Mouse (Mus musculus) myocyte (in vitro differentiated cells): ENCODE results near the gene Hdgfl2.

Source experiments
- E2F4 ChIP-seq: IDR thresholded peaks from one replicate; pipeline ENCODE4 v1.6.1; 2011; ENCODE audit warnings: mild to moderate bottlenecking, control low read depth, moderate library complexity; ENCODE audit not compliant: insufficient read depth
- MYOD1 ChIP-seq, 3 experiments: IDR thresholded peaks; one replicate each; pipeline ENCODE4 v1.6.1; 2011; ENCODE audit warnings: control low read depth in 2 of 3, low read depth in 2 of 3, mild to moderate bottlenecking in 2 of 3, moderate library complexity in 1 of 3; ENCODE audit not compliant: insufficient read length in 2 of 3, control insufficient read depth in 1 of 3
- MYOG ChIP-seq, 3 experiments: IDR thresholded peaks; one replicate each; pipeline ENCODE4 v1.6.1; 2011; ENCODE audit warnings: control low read depth in 2 of 3, low read depth in 2 of 3, mild to moderate bottlenecking in 2 of 3; ENCODE audit not compliant: insufficient read length in 2 of 3, control insufficient read depth in 1 of 3, insufficient read depth in 1 of 3
- POLR2A ChIP-seq: IDR thresholded peaks from one replicate; pipeline ENCODE4 v1.6.1; 2011; ENCODE audit warnings: low read depth, mild to moderate bottlenecking, control low read depth, moderate library complexity; ENCODE audit not compliant: insufficient read length
- POLR2AphosphoS2 ChIP-seq: IDR thresholded peaks from one replicate; pipeline ENCODE4 v1.6.1; 2011; ENCODE audit warnings: low read depth, control low read depth; ENCODE audit not compliant: insufficient read length
- TCF12 ChIP-seq: IDR thresholded peaks from one replicate; pipeline ENCODE4 v1.6.1; 2011; ENCODE audit warnings: mild to moderate bottlenecking, control low read depth; ENCODE audit not compliant: poor library complexity, insufficient read depth, severe bottlenecking
- TCF3 ChIP-seq: IDR thresholded peaks from one replicate; pipeline ENCODE4 v1.6.1; 2011; ENCODE audit warnings: low read depth, control low read depth; ENCODE audit not compliant: insufficient read length

DNA sequence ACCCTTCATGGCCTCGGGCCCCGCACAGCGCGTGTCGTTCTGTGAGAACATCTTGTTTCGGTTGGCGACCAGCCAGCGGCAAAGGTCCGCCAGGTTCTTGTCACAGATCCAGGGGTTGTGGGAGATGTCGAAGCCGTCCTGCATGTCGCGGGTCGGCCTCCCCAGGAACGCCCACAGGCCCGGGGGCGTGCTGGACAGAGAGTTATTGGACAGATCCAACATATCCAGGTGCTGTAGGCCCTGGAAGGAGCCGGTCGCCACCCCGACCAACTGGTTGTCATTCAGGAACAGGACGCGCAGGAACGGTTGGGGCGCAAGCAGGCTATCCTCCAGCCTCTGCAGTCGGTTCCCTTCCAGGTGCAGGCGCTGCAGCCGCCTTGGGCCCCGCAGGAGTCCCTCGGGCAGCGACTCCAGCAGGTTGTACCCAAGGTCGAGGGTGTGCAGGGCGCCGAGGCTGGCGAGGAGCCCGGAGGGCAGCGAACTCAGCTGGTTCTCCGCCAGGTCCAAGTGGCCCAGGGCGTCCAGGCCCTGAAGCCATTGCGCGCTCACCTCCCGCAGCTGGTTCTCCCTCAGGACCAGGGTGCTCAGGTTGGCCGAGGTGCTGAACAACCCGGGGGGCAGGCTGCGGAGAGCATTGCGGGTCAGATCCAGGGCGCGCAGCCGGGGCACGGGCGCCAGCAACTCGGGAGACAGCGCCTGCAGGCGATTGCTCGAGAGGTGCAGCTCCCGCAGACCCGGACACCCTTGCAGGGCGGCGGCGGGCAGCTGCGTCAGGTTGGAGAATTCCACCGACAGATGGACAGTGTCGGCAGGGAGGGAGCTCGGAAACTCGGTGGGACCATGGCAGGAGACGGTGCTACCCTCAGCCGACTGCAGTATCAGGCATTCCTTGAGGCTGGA is 40.8 kb downstream of the Hdgfl2 start:
- no peak for TF ChIP-seq TCF3
- TF ChIP-seq MYOG (IDR thresholded peaks at IDR 0.05; ENCODE audit: control insufficient read depth in 1 of 3, insufficient read depth in 1 of 3, insufficient read length in 2 of 3, low read depth in 2 of 3): no peak
- TF ChIP-seq POLR2A: no peak
- TF ChIP-seq MYOD1 (IDR thresholded peaks at IDR 0.05; ENCODE audit: control insufficient read depth in 1 of 3, insufficient read length in 2 of 3, low read depth in 2 of 3): no peak
- TF ChIP-seq POLR2AphosphoS2: no peak
- no peak for TF ChIP-seq E2F4
- TF ChIP-seq TCF12: no peak
